Mouse (Mus musculus) small intestine, adult 2 months (tissue): ENCODE measurements around the gene Ralb. TPM values are rescaled to one million over a fixed set of nuclear protein-coding genes. Genes with fewer than 3 reads are reported as not detected.

ENCODE experiments used
- H3K27ac ChIP-seq: fragments of 200-500 bp; 2 replicates; pipeline ENCODE4 v1.5.1; 2012; ENCODE audit warnings: low read depth, low read length, control low read depth, inconsistent platforms; ENCODE audit not compliant: insufficient read depth
- H3K27me3 ChIP-seq: fragments of 200-500 bp; 2 replicates; pipeline ENCODE4 v1.6.1; 2012; ENCODE audit warnings: mild to moderate bottlenecking, moderate library complexity, low read length, inconsistent platforms; ENCODE audit not compliant: control insufficient read depth, insufficient read depth
- H3K36me3 ChIP-seq: fragments of 200-500 bp; 2 replicates; pipeline ENCODE4 v1.6.1; 2012; ENCODE audit warnings: mild to moderate bottlenecking, low read length, control low read depth, inconsistent platforms; ENCODE audit not compliant: control insufficient read depth, insufficient read depth
- H3K4me1 ChIP-seq: fragments of 200-500 bp; 2 replicates; pipeline ENCODE4 v1.6.1; 2012; ENCODE audit warnings: low read length, inconsistent platforms, mixed read lengths; ENCODE audit not compliant: control insufficient read depth, insufficient read depth, insufficient read length
- H3K4me3 ChIP-seq: fragments of 200-500 bp; 2 replicates; pipeline ENCODE4 v1.5.1; 2012; ENCODE audit warnings: low read depth, mild to moderate bottlenecking, control low read depth, inconsistent platforms, low read length, moderate library complexity
- CTCF ChIP-seq: fragments of 200-500 bp; IDR thresholded peaks from 2 replicates; pipeline ENCODE4 v1.5.1; 2012; ENCODE audit warnings: low read depth, mild to moderate bottlenecking, control low read depth, inconsistent platforms, low read length, moderate library complexity, mixed read lengths; ENCODE audit not compliant: insufficient replicate concordance, insufficient read length; ENCODE audit errors: extremely low read depth
- POLR2A ChIP-seq: fragments of 200-500 bp; IDR thresholded peaks from 2 replicates; pipeline ENCODE4 v1.6.1; 2012; ENCODE audit warnings: low read depth, mild to moderate bottlenecking, control low read depth, inconsistent platforms, low read length, moderate library complexity
- WGBS: fragments of 180-500 bp; shearing (Covaris S2); methylation state at CpG from one replicate; pipeline ENCODE4 v1.1.7; 2018; 5-methylcytosine and 5-hydroxymethylcytosine counted together
- polyA plus RNA-seq: library from polyadenylated mRNA; depleted of rRNA; stranded (reverse); fragments of >200 nt; gene quantifications from 2 replicates; pipeline ENCODE4 v1.2.3, GENCODE M21; 2012

Ralb gene
- polyA plus RNA-seq, 1 experiment = 42.4 TPM

DNA sequence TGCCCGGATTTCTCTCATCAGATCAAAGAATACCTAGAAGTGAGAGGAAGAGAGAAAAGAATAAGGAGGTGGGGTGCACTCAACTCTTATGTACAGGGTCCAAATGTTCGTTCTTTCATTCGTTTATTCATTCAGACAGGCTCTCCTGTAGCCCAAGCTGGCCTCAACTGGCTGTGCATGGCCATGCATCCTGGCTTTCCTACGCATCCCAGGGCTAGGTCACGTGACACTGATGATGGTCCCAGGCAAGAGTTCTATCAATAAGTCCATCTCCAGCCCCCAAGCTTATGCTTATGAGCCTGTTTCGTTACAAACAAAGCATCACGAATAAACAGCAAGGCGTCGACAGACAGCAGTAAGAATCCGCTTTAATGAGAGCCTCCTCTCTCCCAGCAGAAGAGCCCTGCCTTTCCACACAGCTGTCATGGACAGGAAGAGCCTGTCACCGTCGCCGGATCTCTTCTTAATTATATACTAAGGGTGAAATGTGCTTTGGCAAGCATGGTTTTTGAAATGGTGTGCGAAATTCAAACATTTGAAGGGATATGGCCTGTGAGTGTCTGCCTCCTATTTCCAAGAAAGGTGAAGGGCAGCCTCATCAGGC is 32.7 kb downstream of the Ralb start:
- Histone ChIP-seq H3K27ac (no peak overlapping the region), H3K36me3 (peaks cover 53% of the 10 kb centered on the region), H3K4me3 (no peak overlapping the region), H3K27me3 (no peaks in the 10 kb centered on the region), H3K4me1 (no peaks in the 10 kb centered on the region)
- 81% methylated on average over 14 of the region's 14 CpGs for whole genome bisulfite sequencing
- TF ChIP-seq CTCF (no peak), POLR2A (no peak)

DNA sequence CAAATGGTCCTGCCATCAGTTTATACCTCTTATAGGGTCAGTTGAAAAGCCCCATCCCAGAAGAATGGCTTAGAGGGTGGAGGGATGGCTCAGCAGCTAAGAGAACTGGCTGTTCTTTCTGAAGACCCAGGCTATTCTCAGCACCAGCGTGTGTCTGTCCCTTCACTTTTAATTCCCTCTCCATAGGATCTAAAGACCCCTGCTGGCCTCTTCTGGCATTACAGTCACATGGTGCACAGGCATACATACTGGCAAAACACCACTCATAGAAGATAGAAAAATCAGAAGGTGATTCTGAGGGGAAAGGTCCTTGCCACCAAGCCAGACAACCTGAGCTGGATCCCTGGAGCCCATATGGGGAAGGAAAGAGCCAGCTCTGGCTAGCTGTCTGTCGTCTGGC is 41.2 kb downstream of the Ralb start:
- no peaks in the 10 kb centered on the region for H3K36me3 ChIP-seq
- no peaks in the 10 kb centered on the region for H3K27me3 ChIP-seq
- 47% methylated on average over 2 of the region's 2 CpGs for WGBS
- H3K4me3 ChIP-seq = no peak overlapping the region
- H3K4me1 ChIP-seq = no peaks in the 10 kb centered on the region
- TF ChIP-seq POLR2A (no peak), CTCF (no peak)
- no peak overlapping the region for H3K27ac ChIP-seq

DNA sequence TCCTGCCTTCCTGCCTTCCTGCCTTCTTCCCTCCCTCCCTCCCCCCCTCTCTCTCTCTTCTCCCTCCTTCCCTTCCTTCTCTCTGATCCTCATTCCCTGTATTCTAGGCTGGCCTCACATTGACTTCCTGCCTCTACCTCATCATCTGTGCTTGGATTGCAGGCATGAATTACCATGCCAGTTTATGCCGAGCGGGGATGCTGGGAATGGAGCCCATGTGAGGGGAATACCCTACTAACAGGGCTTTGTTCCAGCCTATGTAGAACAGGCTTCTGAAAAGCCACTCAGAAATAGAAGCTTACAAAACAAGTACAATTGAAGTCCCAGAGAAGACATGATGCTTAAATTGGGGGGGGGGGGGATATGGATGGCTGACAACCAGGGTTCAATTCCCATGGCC is 44.5 kb downstream of the Ralb start:
- no peak overlapping the region for H3K27ac ChIP-seq
- TF ChIP-seq CTCF (no peak), POLR2A (no peak)
- peaks cover 4% of the 10 kb centered on the region; the same call in 1 of the 2 replicates for H3K4me1 ChIP-seq
- H3K4me3 ChIP-seq = no peak overlapping the region
- no peaks in the 10 kb centered on the region for H3K36me3 ChIP-seq
- H3K27me3 ChIP-seq = no peaks in the 10 kb centered on the region
- 79% methylated on average over 2 of the region's 2 CpGs for WGBS

DNA sequence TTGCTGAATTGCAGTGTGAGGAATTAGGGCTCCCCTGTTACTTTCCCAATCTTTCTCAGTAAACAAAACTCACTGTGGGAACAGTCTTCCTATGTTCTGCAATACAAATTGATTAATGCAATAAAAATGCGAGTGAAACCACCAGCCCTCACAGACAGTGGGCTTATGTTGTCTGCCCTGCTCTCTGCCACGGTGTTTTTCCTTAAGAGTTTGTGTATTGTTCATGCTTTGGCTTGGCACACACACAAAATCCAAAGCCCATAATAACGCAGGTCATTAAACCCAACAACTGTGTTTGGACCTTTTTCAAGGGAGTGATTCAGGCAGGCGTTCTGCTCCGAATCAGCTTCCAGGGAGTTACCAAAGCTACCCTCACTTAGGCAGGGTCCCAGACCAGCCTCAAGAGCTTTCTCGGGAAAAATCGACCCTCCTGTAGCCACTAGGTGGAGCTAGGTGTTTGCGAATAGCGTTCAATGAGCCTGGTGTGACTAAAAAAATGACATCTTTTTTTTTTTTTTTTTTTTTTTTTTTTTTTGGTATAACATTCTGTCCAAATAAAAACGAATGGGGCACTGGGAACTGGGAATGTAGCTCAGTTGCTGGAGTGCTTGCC is 46.5 kb downstream of the Ralb start:
- H3K27ac ChIP-seq = no peak overlapping the region
- TF ChIP-seq POLR2A = no peak
- TF ChIP-seq CTCF = peak; percentile 65; the same call in 1 of the 2 replicates
- no peak overlapping the region for H3K4me3 ChIP-seq
- no peaks in the 10 kb centered on the region for H3K27me3 ChIP-seq
- WGBS = 5% methylated on average over 10 of the region's 10 CpGs
- peaks cover 4% of the 10 kb centered on the region; the same call in 1 of the 2 replicates for H3K4me1 ChIP-seq
- H3K36me3 ChIP-seq = no peaks in the 10 kb centered on the region

DNA sequence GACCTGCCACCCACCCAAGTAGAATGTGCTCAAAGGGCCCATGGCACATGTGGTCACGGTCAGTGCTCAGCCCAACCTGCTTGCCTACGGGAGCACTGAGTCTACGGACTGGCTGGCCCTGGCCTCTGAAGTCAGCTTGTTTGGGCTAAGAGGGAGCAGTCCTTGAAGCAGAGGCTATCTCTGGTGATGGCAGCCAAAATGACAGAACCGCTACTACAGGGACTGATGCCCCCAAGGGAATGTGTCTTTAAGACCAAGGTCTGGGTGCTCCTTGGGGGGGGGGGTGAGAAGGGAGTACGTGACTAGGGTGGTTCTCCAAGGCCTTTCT is 47.1 kb downstream of the Ralb start:
- Histone ChIP-seq H3K36me3 (no peaks in the 10 kb centered on the region), H3K4me3 (peak overlapping the region; percentile 30), H3K4me1 (peaks cover 4% of the 10 kb centered on the region; the same call in 1 of the 2 replicates), H3K27me3 (no peaks in the 10 kb centered on the region), H3K27ac (0 out of 2 replicates have a peak overlapping the region, but pooled peaks have one; percentile 5)
- no peak for TF ChIP-seq POLR2A
- no peak for TF ChIP-seq CTCF
- WGBS = 46% methylated on average over 5 of the region's 5 CpGs

DNA sequence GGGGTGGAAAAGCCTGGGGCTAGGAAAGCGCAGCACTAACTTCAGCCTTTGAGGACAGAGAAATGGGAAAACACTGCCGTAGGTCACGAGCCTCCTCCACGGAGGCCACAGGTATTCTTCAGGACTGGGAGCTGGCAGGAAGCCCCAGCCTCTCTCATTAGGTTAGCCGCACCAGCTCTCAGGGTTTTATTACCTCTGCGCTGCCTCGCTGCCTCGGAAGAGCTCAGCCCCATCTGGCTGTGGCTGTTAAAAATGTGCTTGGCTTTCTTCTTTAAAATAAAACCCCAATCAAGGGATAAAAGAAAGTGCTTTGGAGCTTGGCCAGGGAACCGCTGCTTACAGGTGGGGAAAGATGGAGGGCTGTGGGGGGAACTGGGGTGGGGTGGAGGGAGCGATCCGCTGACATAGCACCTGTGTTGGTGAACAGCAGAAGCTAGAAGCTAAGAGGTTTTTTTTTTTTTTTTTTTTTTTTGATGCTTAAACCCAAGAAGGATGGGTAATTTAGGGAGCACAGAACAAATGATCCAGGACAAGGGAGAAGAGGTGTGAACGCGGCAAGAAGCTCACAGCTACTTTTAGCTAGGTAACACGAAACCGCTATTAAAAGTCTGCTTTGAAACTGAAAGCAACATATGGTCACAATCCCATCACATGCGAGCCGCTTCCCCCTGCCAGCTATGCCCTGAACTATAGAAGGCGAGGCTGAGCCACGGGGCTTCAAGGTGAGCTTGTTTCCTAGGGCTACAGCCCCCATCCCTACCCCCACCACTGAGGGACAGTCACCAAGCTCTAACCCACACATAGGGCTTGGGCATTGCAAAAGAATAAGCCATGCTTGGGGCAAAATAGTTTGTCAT is 47.7 kb downstream of the Ralb start:
- H3K36me3 ChIP-seq = no peaks in the 10 kb centered on the region
- peaks cover 4% of the 10 kb centered on the region; the same call in 1 of the 2 replicates for H3K4me1 ChIP-seq
- H3K27ac ChIP-seq = 0 out of 2 replicates have a peak overlapping the region, but pooled peaks have one; percentile 5
- no peaks in the 10 kb centered on the region for H3K27me3 ChIP-seq
- 13% methylated on average over 19 of the region's 19 CpGs for WGBS
- H3K4me3 ChIP-seq = peak overlapping the region; percentile 30
- no peak for TF ChIP-seq CTCF
- no peak for TF ChIP-seq POLR2A

DNA sequence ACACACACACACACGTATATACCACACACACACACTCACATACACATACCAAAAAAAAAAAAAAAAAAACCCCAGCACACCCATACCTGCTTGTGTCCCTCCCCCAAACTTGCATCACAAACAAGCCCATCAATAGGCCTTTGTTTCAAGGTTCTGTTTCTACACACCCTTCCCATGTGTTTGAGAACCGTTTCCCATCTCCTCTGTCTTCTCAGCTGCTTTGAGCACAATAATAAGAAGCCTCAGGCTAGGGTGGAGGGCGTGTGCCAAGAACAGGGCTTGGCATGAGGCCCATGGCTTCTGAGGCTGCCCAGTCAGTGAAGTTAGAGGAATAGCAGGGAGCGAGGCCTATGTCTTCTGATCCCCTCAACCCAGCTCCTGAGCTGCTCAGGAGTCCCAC is 50.9 kb downstream of the Ralb start:
- Histone ChIP-seq H3K27ac (no peak overlapping the region), H3K4me1 (peaks cover 4% of the 10 kb centered on the region; the same call in 1 of the 2 replicates), H3K4me3 (no peak overlapping the region), H3K27me3 (no peaks in the 10 kb centered on the region), H3K36me3 (no peaks in the 10 kb centered on the region)
- TF ChIP-seq CTCF = no peak
- no peak for TF ChIP-seq POLR2A
- WGBS = 30% methylated on average over 4 of the region's 4 CpGs
